In the genomic region with DNA sequence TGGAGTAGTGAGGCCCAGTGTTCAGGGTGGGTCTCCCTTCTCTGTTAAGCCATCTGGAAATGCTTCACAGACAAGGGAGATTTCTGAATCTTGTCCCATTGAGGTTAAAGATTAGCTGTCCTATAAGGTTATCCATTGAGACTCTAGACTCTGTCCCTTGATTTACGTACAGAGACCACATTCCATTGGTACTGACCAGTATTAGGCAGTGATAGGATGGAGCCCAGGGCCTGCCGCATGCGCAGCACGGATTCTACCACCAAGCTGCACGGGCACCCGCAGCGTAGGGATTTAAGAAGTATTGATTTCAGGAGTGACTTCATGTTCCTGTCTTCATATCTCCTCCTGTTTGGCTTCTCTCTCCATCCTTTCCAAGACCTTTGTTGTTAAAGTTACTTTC, we compare ENCODE assay signal across 19 mouse cellular contexts.
"Had no signal": no experiment of that assay in that cellular context is flagged by ENCODE, and none has a peak within 500 bp of the region (broad histone marks: within the 10 kb centered on the region; RNA-seq: fewer than 3 reads in every experiment).

No protein-coding gene starts in this region.

- H3K4me3 ChIP-seq: midbrain, embryonic 10.5 days; midbrain, embryonic 12.5 days; myocyte; neural tube, embryonic 13.5 days; neural tube, embryonic 15.5 days had no signal

- DNase-seq: lung, adult 18-20 months; lung, embryonic 14.5 days; lung, postnatal 10 days; lung, postnatal 4 days; midbrain, embryonic 14.5 days; retina, postnatal 1 day; right cerebral cortex, adult 18-20 months; right cerebral cortex, postnatal 25 days; right cerebral cortex, postnatal 4 days; spleen, adult 18-20 months; thymus, adult 18-20 months; thymus, postnatal 14 days; thymus, postnatal 36 days had no signal

- H3K27ac ChIP-seq: midbrain, embryonic 10.5 days; midbrain, embryonic 12.5 days; neural tube, embryonic 13.5 days; neural tube, embryonic 15.5 days had no signal

- H3K9me3 ChIP-seq: midbrain, embryonic 10.5 days; midbrain, embryonic 12.5 days; neural tube, embryonic 13.5 days; neural tube, embryonic 15.5 days had no signal

- H3K4me2 ChIP-seq: lung, embryonic 14.5 days; midbrain, embryonic 12.5 days; neural tube, embryonic 13.5 days; neural tube, embryonic 15.5 days had no signal

- ATAC-seq: midbrain, embryonic 16.5 days had no signal

- H3K27me3 ChIP-seq: midbrain, embryonic 12.5 days; neural tube, embryonic 13.5 days; neural tube, embryonic 15.5 days had no signal

- H3K9ac ChIP-seq: lung, embryonic 14.5 days; midbrain, embryonic 12.5 days; neural tube, embryonic 13.5 days; neural tube, embryonic 15.5 days had no signal

- H3K4me1 ChIP-seq: midbrain, embryonic 10.5 days; midbrain, embryonic 12.5 days; neural tube, embryonic 13.5 days; neural tube, embryonic 15.5 days had no signal
